Comparison of ENCODE assay signal across 22 mouse cellular contexts in the genomic region with DNA sequence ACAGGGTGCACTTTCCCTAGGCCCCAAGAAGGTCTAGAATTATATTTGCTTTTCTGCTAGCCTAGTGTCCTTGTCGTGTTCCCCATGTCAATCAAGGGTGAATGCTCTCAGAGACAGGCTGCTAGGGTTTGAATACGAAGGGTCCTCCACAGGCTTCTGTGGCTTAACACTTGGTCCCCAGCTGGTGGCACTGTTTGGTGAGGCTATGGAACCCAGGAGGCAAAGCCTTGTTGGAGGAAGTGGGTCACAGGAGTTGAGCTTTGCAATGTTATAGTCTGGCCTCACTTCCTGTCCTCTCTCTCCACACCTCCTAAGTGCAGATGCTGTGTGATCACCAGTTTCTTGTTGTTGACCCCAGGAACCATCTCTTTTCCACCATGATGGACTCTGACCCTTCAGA.
DNase-seq lines count a peak whose midpoint lies in the region; ATAC-seq and TF ChIP-seq lines count a peak whose summit lies in the region.
"Had no signal": no experiment of that assay in that cellular context is flagged by ENCODE, and none has a peak within 500 bp of the region (broad histone marks: within the 10 kb centered on the region; RNA-seq: fewer than 3 reads in every experiment).

No protein-coding gene starts in this region.

- WGBS in intestine, postnatal 0 days, result 63% methylated on average over 2 of the region's 2 CpGs
- 84% methylated on average over 2 of the region's 2 CpGs for WGBS in intestine, embryonic 15.5 days
- 68% methylated on average over 2 of the region's 2 CpGs for WGBS in lung, embryonic 14.5 days

- peak overlapping the region; percentile 1; the same call in 1 of the 2 replicates for H3K27ac ChIP-seq in intestine, postnatal 0 days (ENCODE audit: low read depth, low read length)
- no peak overlapping the region for H3K27ac ChIP-seq in intestine, embryonic 15.5 days
- H3K27ac ChIP-seq in lung, embryonic 14.5 days (ENCODE audit: low read depth), result no peak overlapping the region
- H3K27ac ChIP-seq: embryonic facial prominence, embryonic 12.5 days; forebrain, embryonic 13.5 days; heart, embryonic 10.5 days; liver, embryonic 13.5 days had no signal

- no peak overlapping the region for H3K9ac ChIP-seq in intestine, postnatal 0 days (ENCODE audit: low read depth, low read length)
- no peak overlapping the region for H3K9ac ChIP-seq in intestine, embryonic 15.5 days
- H3K9ac ChIP-seq in lung, embryonic 14.5 days, result no peak overlapping the region
- H3K9ac ChIP-seq: embryonic facial prominence, embryonic 12.5 days; forebrain, embryonic 13.5 days; liver, embryonic 13.5 days had no signal

- TF ChIP-seq CTCF in intestine, postnatal 0 days (IDR thresholded peaks at IDR 0.05; ENCODE audit: low read depth), result peak; percentile 55
- peak; percentile 19; the same call in 1 of the 2 replicates for TF ChIP-seq CTCF in lung, embryonic 14.5 days (IDR thresholded peaks at IDR 0.05; ENCODE audit: low read depth)

- H3K4me2 ChIP-seq in intestine, postnatal 0 days (replicated peaks; ENCODE audit: low read depth), result no peak overlapping the region
- H3K4me2 ChIP-seq in intestine, embryonic 15.5 days (replicated peaks), result no peak overlapping the region
- H3K4me2 ChIP-seq in lung, embryonic 14.5 days, result no peak overlapping the region
- H3K4me2 ChIP-seq: embryonic facial prominence, embryonic 12.5 days; forebrain, embryonic 13.5 days; liver, embryonic 13.5 days had no signal

- no peaks in the 10 kb centered on the region for H3K36me3 ChIP-seq in intestine, postnatal 0 days (ENCODE audit: control insufficient read depth, insufficient read depth)
- H3K36me3 ChIP-seq in intestine, embryonic 15.5 days, result no peaks in the 10 kb centered on the region
- H3K36me3 ChIP-seq in lung, embryonic 14.5 days (ENCODE audit: insufficient read depth), result no peaks in the 10 kb centered on the region
- H3K36me3 ChIP-seq: embryonic facial prominence, embryonic 12.5 days had no signal

- no peak for DNase-seq in lung, embryonic 14.5 days
- no peak for DNase-seq in lung, postnatal 10 days
- peak; percentile 38 for DNase-seq in ES-CJ7 (ENCODE audit: low read depth, low spot score)
- DNase-seq in gastrocnemius, postnatal 10 days, result no peak
- DNase-seq in cerebellum, postnatal 14 days, result no peak
- DNase-seq: adrenal gland, adult 8-10 months; cerebellum, adult 9-11 months; gastrocnemius, postnatal 14 days; heart, postnatal 4 days; kidney, adult 9 months; kidney, postnatal 4 days; liver, embryonic 13.5 days; lung, postnatal 4 days; right cerebral cortex, postnatal 14 days had no signal

- H3K4me1 ChIP-seq in intestine, postnatal 0 days (replicated peaks; ENCODE audit: control insufficient read depth, insufficient read depth, low read length), result peaks cover 8% of the 10 kb centered on the region; the same call in 1 of the 2 replicates
- peaks cover 36% of the 10 kb centered on the region for H3K4me1 ChIP-seq in intestine, embryonic 15.5 days (replicated peaks)
- H3K4me1 ChIP-seq in lung, embryonic 14.5 days (ENCODE audit: insufficient read depth), result peaks cover 9% of the 10 kb centered on the region

- H3K9me3 ChIP-seq in intestine, postnatal 0 days (ENCODE audit: control insufficient read depth), result no peaks in the 10 kb centered on the region
- no peaks in the 10 kb centered on the region for H3K9me3 ChIP-seq in intestine, embryonic 15.5 days
- no peaks in the 10 kb centered on the region for H3K9me3 ChIP-seq in lung, embryonic 14.5 days (ENCODE audit: low read depth, low read length)
- H3K9me3 ChIP-seq: embryonic facial prominence, embryonic 12.5 days; forebrain, embryonic 13.5 days; heart, embryonic 10.5 days; liver, embryonic 13.5 days had no signal

- H3K4me3 ChIP-seq in intestine, postnatal 0 days (ENCODE audit: low read depth, low read length), result no peak overlapping the region
- no peak overlapping the region for H3K4me3 ChIP-seq in intestine, embryonic 15.5 days (replicated peaks)
- H3K4me3 ChIP-seq in lung, embryonic 14.5 days (ENCODE audit: low read depth, low read length), result no peak overlapping the region
- H3K4me3 ChIP-seq: embryonic facial prominence, embryonic 12.5 days; erythroblast, embryonic 14.5 days; forebrain, embryonic 13.5 days; heart, embryonic 10.5 days; liver, embryonic 13.5 days had no signal

- H3K27me3 ChIP-seq in intestine, postnatal 0 days (replicated peaks; ENCODE audit: control insufficient read depth, insufficient read depth, low read length), result no peaks in the 10 kb centered on the region
- H3K27me3 ChIP-seq in intestine, embryonic 15.5 days (replicated peaks), result no peaks in the 10 kb centered on the region
- H3K27me3 ChIP-seq in lung, embryonic 14.5 days (ENCODE audit: insufficient read depth, low read length), result no peaks in the 10 kb centered on the region
- H3K27me3 ChIP-seq: embryonic facial prominence, embryonic 12.5 days; forebrain, embryonic 13.5 days; liver, embryonic 13.5 days had no signal

- no peak for ATAC-seq in intestine, postnatal 0 days
- ATAC-seq in intestine, embryonic 15.5 days, result no peak
- no peak for ATAC-seq in lung, embryonic 14.5 days (ENCODE audit: insufficient read depth)
- ATAC-seq: forebrain, embryonic 13.5 days; hindbrain, embryonic 16.5 days; midbrain, embryonic 16.5 days had no signal
